Mouse (Mus musculus) stomach, postnatal 0 days (tissue): ENCODE data around the gene Gm12184. TPM values are rescaled to one million over a fixed set of nuclear protein-coding genes. Genes with fewer than 3 reads are reported as not detected.
"Not testable (repeated sequence)": the region's sequence is repeated elsewhere in the genome, so short reads cannot be mapped to it uniquely, and the experiment has no call there.

Experiments used
- ATAC-seq: fragments of 200-750 bp; cut with Nextera tagmentation; 2 replicates; pipeline ENCODE4 v1.8.0; 2017; ENCODE audit not compliant: low FRiP score, low TSS enrichment
- DNase-seq: peaks from one replicate; pipeline ENCODE4 v3.0.0-alpha.2; 2016; ENCODE audit warnings: low spot score
- H3K27ac ChIP-seq: fragments of 300-500 bp; sonication (generic); replicated peaks from 2 replicates; pipeline ENCODE4 v1.5.1; 2014; ENCODE audit warnings: mild to moderate bottlenecking, control low read depth
- H3K27me3 ChIP-seq: fragments of 300-500 bp; sonication (generic); 2 replicates; pipeline ENCODE4 v1.6.1; 2014; ENCODE audit warnings: low read length; ENCODE audit not compliant: control insufficient read depth, insufficient read depth
- H3K36me3 ChIP-seq: fragments of 300-500 bp; sonication (generic); 2 replicates; pipeline ENCODE4 v1.6.1; 2014; ENCODE audit warnings: low read length, mixed read lengths; ENCODE audit not compliant: control insufficient read depth, insufficient read depth
- H3K4me1 ChIP-seq: fragments of 300-500 bp; sonication (generic); replicated peaks from 2 replicates; pipeline ENCODE4 v1.6.1; 2014; ENCODE audit warnings: antibody characterized with exemption; ENCODE audit not compliant: control insufficient read depth, insufficient read depth
- H3K4me2 ChIP-seq: fragments of 300-500 bp; sonication (generic); replicated peaks from 2 replicates; pipeline ENCODE4 v1.6.1; 2014; ENCODE audit warnings: low read depth, mild to moderate bottlenecking, control low read depth, moderate library complexity
- H3K4me3 ChIP-seq: fragments of 300-500 bp; sonication (generic); 2 replicates; pipeline ENCODE4 v1.5.1; 2014; ENCODE audit warnings: low read depth, low read length, control low read depth
- H3K9ac ChIP-seq: fragments of 300-500 bp; sonication (generic); 2 replicates; pipeline ENCODE4 v1.6.1; 2014; ENCODE audit warnings: mild to moderate bottlenecking, low read length, control low read depth, mixed read lengths
- H3K9me3 ChIP-seq: fragments of 300-500 bp; sonication (generic); 2 replicates; pipeline ENCODE4 v1.6.1; 2016; ENCODE audit warnings: low read length; ENCODE audit not compliant: control insufficient read depth
- CTCF ChIP-seq: IDR thresholded peaks from 2 replicates; pipeline ENCODE4 v1.5.1; 2016; ENCODE audit warnings: antibody characterized with exemption, low read depth, mild to moderate bottlenecking, moderate library complexity
- EP300 ChIP-seq: optimal IDR thresholded peaks from 2 replicates; pipeline ENCODE3; 2016; ENCODE audit warnings: antibody characterized with exemption
- WGBS: fragments of 180-500 bp; shearing (Covaris S2); extraction: QIAGEN DNeasy Blood & Tissue Kit; methylation state at CpG from one replicate; pipeline ENCODE4 v1.1.7; 2014; 5-methylcytosine and 5-hydroxymethylcytosine counted together
- polyA plus RNA-seq: library from polyadenylated mRNA; unstranded; fragments of >200 nt; fragmentation: Nextera tagmentation; extraction: Ambion mirVana; gene quantifications from 2 replicates; pipeline ENCODE4 v1.2.1, GENCODE M21; 2015

Gene Gm12184
- polyA plus RNA-seq, result 5.0 and 7.3 TPM in 2 replicates

- ATAC-seq, result peak; percentile 87
- H3K4me3 ChIP-seq, result peak within 1 kb of the TSS; percentile 45
- 1% methylated on average over 24 of the region's 92 CpGs for WGBS
- TF ChIP-seq CTCF, result peak; percentile 41
- peak within 1 kb of the TSS; percentile 63 for H3K4me2 ChIP-seq
- H3K27me3 ChIP-seq, DNase-seq, H3K4me1 ChIP-seq, H3K36me3 ChIP-seq, H3K9me3 ChIP-seq: not testable (repeated sequence)
- H3K27ac ChIP-seq, result peak within 1 kb of the TSS; percentile 65
- H3K9ac ChIP-seq, result peak within 1 kb of the TSS; percentile 52
Observed at GRCm38 (mm10) chr11:48825979-48826751, at the start of gene Gm12184, which contains the start of gene Trim7. Gene Gm12184, minus strand, starts transcription at chr11:48826655. Gene Trim7, plus strand, starts transcription at chr11:48826140.

DNA sequence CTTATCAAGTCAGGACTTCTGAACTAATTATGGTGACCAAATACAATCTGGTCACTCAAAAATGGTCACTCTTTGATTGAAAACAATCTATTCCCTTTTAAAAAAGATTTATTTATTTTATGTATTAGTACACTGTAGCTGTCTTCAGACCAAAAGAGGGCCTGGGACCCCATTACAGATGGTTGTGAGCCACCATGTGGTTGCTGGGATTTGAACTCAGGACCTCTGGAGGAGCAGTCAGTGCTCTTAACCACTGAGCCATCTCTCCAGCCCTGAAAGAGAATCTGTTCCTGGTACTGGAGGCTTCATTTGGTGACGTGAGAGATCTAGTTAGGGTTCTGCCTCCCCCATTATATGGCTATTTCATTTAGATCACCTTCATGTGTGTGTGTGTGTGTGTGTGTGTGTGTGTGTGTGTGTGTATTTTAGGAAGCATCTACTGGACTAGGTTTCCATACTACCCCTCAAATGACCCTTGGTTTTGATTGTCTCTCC lies 48.9 kb upstream of the Gm12184 start:
- not testable (repeated sequence) for H3K9me3 ChIP-seq, H3K4me3 ChIP-seq, H3K4me1 ChIP-seq, H3K27me3 ChIP-seq, H3K9ac ChIP-seq, DNase-seq, H3K27ac ChIP-seq, H3K36me3 ChIP-seq, ATAC-seq, H3K4me2 ChIP-seq
- 75% methylated on average over 1 of the region's 1 CpGs for WGBS

DNA sequence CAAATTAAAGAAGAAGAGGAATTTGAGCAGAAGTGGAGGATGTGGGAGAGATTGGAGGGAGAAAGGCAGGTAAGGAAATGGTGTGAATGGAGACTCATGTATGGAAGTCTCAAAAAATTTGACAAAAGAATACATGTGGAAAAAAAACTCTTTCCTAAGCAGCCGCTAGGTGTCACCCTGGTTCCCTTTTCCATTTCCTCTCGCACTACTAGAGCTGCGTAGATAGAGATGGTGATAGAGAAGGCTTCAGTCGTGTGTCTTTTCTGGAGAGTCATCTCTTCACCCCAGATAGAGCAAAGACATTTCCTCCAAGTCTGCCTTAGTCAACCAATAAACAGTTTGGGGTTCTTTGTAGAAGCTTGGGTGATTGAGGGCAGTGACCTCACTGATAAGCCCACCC lies 48.0 kb upstream of the Gm12184 start:
- peak; percentile 34; the same call in 1 of the 2 replicates for ATAC-seq

DNA sequence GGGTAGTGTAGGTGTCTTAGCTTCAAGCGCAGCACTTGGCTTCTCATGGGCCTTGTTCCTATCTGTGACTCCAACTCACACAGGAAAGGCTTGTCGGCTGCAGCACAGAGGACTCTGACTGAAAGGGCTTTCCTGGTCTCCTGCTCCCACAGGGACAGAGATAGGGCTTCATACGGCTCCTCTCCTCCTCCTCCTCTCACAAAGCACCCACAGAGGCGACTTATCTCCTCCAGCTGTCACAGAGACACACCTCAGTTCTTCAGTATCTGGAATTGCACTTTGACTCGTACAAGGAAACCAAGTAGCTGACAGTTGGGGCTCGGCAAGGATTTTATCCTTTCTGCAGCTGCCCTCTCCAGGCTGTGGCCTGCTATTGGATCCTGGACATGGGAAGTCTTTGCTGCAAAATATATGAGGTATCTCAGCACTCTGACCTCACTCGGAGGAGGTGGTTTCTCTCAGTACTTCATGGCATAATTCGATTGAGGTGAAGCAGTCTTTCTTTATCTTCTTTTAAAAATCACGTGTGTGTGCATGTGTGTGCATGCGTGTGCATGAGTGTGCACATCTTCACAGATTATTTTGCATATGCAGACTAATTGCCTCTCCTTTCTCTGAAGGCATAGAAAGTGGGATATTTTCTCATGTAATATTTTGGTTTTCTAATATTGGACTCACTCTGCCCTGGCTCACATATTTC lies 47.3 kb upstream of the Gm12184 start:
- Histone ChIP-seq H3K36me3 (no peaks in the 10 kb centered on the region), H3K27ac (peak overlapping the region; percentile 53), H3K4me2 (no peak overlapping the region), H3K9me3 (no peaks in the 10 kb centered on the region), H3K4me3 (no peak overlapping the region), H3K4me1 (peaks cover 6% of the 10 kb centered on the region; the same call in 1 of the 2 replicates), H3K9ac (no peak overlapping the region), H3K27me3 (no peaks in the 10 kb centered on the region)
- WGBS, result 53% methylated on average over 10 of the region's 10 CpGs
- TF ChIP-seq EP300 (no peak), CTCF (peak; percentile 32)
- peak; percentile 26; the same call in 1 of the 2 replicates for ATAC-seq
- peak; percentile 44 for DNase-seq

More for the DNA sequence above, 48.0 kb upstream of the Gm12184 start:
- TF ChIP-seq EP300 (no peak), CTCF (peak; percentile 89)
- 3% methylated on average over 4 of the region's 4 CpGs for WGBS
- no peaks in the 10 kb centered on the region for H3K27me3 ChIP-seq
- H3K4me1 ChIP-seq, result peaks cover 3% of the 10 kb centered on the region; the same call in 1 of the 2 replicates
- H3K9me3 ChIP-seq, result no peaks in the 10 kb centered on the region
- no peak overlapping the region for H3K4me3 ChIP-seq
- no peaks in the 10 kb centered on the region for H3K36me3 ChIP-seq
- no peak overlapping the region for H3K27ac ChIP-seq
- no peak overlapping the region for H3K4me2 ChIP-seq
- DNase-seq, result peak; percentile 62
- H3K9ac ChIP-seq, result no peak overlapping the region

- peak; percentile 35 for DNase-seq
- H3K27me3 ChIP-seq, result no peaks in the 10 kb centered on the region
- no peaks in the 10 kb centered on the region for H3K9me3 ChIP-seq
- peak; percentile 69 for ATAC-seq
- TF ChIP-seq CTCF (no peak), EP300 (no peak)
- H3K36me3 ChIP-seq, result no peaks in the 10 kb centered on the region
- no peak overlapping the region for H3K4me3 ChIP-seq
- WGBS, result 60% methylated on average over 7 of the region's 7 CpGs
- H3K27ac ChIP-seq, result peak overlapping the region; percentile 90
- H3K4me2 ChIP-seq, result peak overlapping the region; percentile 76
- peak overlapping the region; percentile 77 for H3K9ac ChIP-seq
- peaks cover 6% of the 10 kb centered on the region; the same call in 1 of the 2 replicates for H3K4me1 ChIP-seq
Observed at GRCm38 (mm10) chr11:48872695-48873300, 46.3 kb upstream of the Gm12184 start.
